Mouse (Mus musculus) embryonic facial prominence, embryonic 14.5 days (tissue): Measurements from ENCODE around the gene Pum3. TPM values are rescaled to one million over a fixed set of nuclear protein-coding genes. Genes with fewer than 3 reads are reported as not detected.

Experiments
- ATAC-seq: fragments of 200-750 bp; cut with Nextera tagmentation; 2 replicates; pipeline ENCODE4 v1.8.0; 2017; ENCODE audit warnings: low read depth, moderate number of reproducible peaks, moderate TSS enrichment
- DNase-seq: peaks from one replicate; pipeline ENCODE4 v3.0.0-alpha.2; 2015; ENCODE audit warnings: low spot score
- H3K27ac ChIP-seq: fragments of 300-500 bp; sonication (generic); replicated peaks from 2 replicates; pipeline ENCODE4 v1.5.1; 2014; ENCODE audit warnings: low read depth, mild to moderate bottlenecking, low read length, moderate library complexity
- H3K27me3 ChIP-seq: fragments of 300-500 bp; sonication (generic); replicated peaks from 2 replicates; pipeline ENCODE4 v1.6.1; 2014; ENCODE audit warnings: low read length; ENCODE audit not compliant: control insufficient read depth, insufficient read depth
- H3K36me3 ChIP-seq: fragments of 300-500 bp; sonication (generic); 2 replicates; pipeline ENCODE4 v1.6.1; 2014; ENCODE audit warnings: low read length, mixed read lengths; ENCODE audit not compliant: control insufficient read depth, insufficient read depth
- H3K4me1 ChIP-seq: fragments of 300-500 bp; sonication (generic); 2 replicates; pipeline ENCODE4 v1.6.1; 2014; ENCODE audit warnings: antibody characterized with exemption, low read length; ENCODE audit not compliant: control insufficient read depth, insufficient read depth
- H3K4me2 ChIP-seq: fragments of 300-500 bp; sonication (generic); 2 replicates; pipeline ENCODE4 v1.6.1; 2014; ENCODE audit warnings: low read depth, mild to moderate bottlenecking, low read length, moderate library complexity, mixed read lengths
- H3K4me3 ChIP-seq: fragments of 300-500 bp; sonication (generic); 2 replicates; pipeline ENCODE4 v1.5.1; 2014; ENCODE audit warnings: low read depth, mild to moderate bottlenecking, low read length
- H3K9ac ChIP-seq: fragments of 300-500 bp; sonication (generic); 2 replicates; pipeline ENCODE4 v1.6.1; 2014; ENCODE audit warnings: low read depth, mild to moderate bottlenecking, low read length, moderate library complexity, mixed read lengths
- H3K9me3 ChIP-seq: fragments of 300-500 bp; sonication (generic); 2 replicates; pipeline ENCODE4 v1.6.1; 2016; ENCODE audit warnings: low read length; ENCODE audit not compliant: control insufficient read depth
- WGBS: fragments of 180-500 bp; shearing (Covaris S2); extraction: QIAGEN DNeasy Blood & Tissue Kit; methylation state at CpG from one replicate; pipeline ENCODE4 v1.1.7; 2014; 5-methylcytosine and 5-hydroxymethylcytosine counted together
- polyA plus RNA-seq: library from polyadenylated mRNA; unstranded; fragments of >200 nt; fragmentation: Nextera tagmentation; extraction: Ambion mirVana; gene quantifications from 2 replicates; pipeline ENCODE4 v1.2.1, GENCODE M21; 2014

Pum3 gene
- polyA plus RNA-seq, 1 experiment from 2014 or later, result 63.9 TPM

GRCm38 (mm10) chr19:27409196-27409595, 20.4 kb downstream of the Pum3 start:
- Histone ChIP-seq H3K9me3 (no peaks in the 10 kb centered on the region), H3K9ac (no peak overlapping the region), H3K4me3 (no peak overlapping the region), H3K27ac (no peak overlapping the region), H3K4me1 (no peaks in the 10 kb centered on the region), H3K27me3 (no peaks in the 10 kb centered on the region), H3K36me3 (peaks cover 50% of the 10 kb centered on the region), H3K4me2 (no peak overlapping the region)
- WGBS, result 90% methylated on average over 4 of the region's 4 CpGs
- DNase-seq (no peak), ATAC-seq (no peak)

- ATAC-seq, result no peak
- no peak for DNase-seq
- Histone ChIP-seq H3K9ac (no peak overlapping the region), H3K36me3 (peaks cover 84% of the 10 kb centered on the region), H3K27me3 (no peaks in the 10 kb centered on the region), H3K27ac (no peak overlapping the region), H3K9me3 (no peaks in the 10 kb centered on the region), H3K4me2 (no peak overlapping the region), H3K4me1 (no peaks in the 10 kb centered on the region), H3K4me3 (no peak overlapping the region)
- 86% methylated on average over 9 of the region's 9 CpGs for WGBS
These were observed 31.8 kb downstream of the Pum3 start for GRCm38 (mm10) chr19:27397797-27398196.

- no peak for ATAC-seq
- no peaks in the 10 kb centered on the region for H3K4me1 ChIP-seq
- H3K36me3 ChIP-seq, result peaks cover 86% of the 10 kb centered on the region
- no peak overlapping the region for H3K9ac ChIP-seq
- 83% methylated on average over 5 of the region's 5 CpGs for WGBS
- no peaks in the 10 kb centered on the region for H3K27me3 ChIP-seq
- no peak for DNase-seq
- H3K27ac ChIP-seq, result no peak overlapping the region
- H3K9me3 ChIP-seq, result no peaks in the 10 kb centered on the region
- no peak overlapping the region for H3K4me3 ChIP-seq
- no peak overlapping the region for H3K4me2 ChIP-seq
These were observed 32.4 kb downstream of the Pum3 start for GRCm38 (mm10) chr19:27397223-27397622.

- peaks cover 87% of the 10 kb centered on the region for H3K36me3 ChIP-seq
- DNase-seq, result no peak
- WGBS, result 70% methylated on average over 2 of the region's 2 CpGs
- H3K4me2 ChIP-seq, result no peak overlapping the region
- H3K9ac ChIP-seq, result no peak overlapping the region
- H3K9me3 ChIP-seq, result no peaks in the 10 kb centered on the region
- H3K27me3 ChIP-seq, result no peaks in the 10 kb centered on the region
- ATAC-seq, result peak; percentile 60; the same call in 1 of the 2 replicates
- H3K4me1 ChIP-seq, result no peaks in the 10 kb centered on the region
- H3K4me3 ChIP-seq, result no peak overlapping the region
- no peak overlapping the region for H3K27ac ChIP-seq
These were observed 32.9 kb downstream of the Pum3 start for GRCm38 (mm10) chr19:27396719-27397118.

GRCm38 (mm10) chr19:27395936-27396335, 33.7 kb downstream of the Pum3 start:
- Histone ChIP-seq H3K36me3 (peaks cover 87% of the 10 kb centered on the region), H3K4me3 (no peak overlapping the region), H3K9ac (no peak overlapping the region), H3K9me3 (no peaks in the 10 kb centered on the region), H3K4me1 (no peaks in the 10 kb centered on the region), H3K27me3 (no peaks in the 10 kb centered on the region), H3K27ac (no peak overlapping the region), H3K4me2 (no peak overlapping the region)
- DNase-seq, result no peak
- no peak for ATAC-seq
- WGBS, result 89% methylated on average over 5 of the region's 5 CpGs

- WGBS, result 85% methylated on average over 8 of the region's 8 CpGs
- peaks cover 87% of the 10 kb centered on the region for H3K36me3 ChIP-seq
- no peak overlapping the region for H3K27ac ChIP-seq
- no peak overlapping the region for H3K4me3 ChIP-seq
- no peak overlapping the region for H3K9ac ChIP-seq
- ATAC-seq (no peak), DNase-seq (no peak)
- H3K9me3 ChIP-seq, result no peaks in the 10 kb centered on the region
- no peaks in the 10 kb centered on the region for H3K4me1 ChIP-seq
- H3K27me3 ChIP-seq, result no peaks in the 10 kb centered on the region
- no peak overlapping the region for H3K4me2 ChIP-seq
These were observed 34.1 kb downstream of the Pum3 start for GRCm38 (mm10) chr19:27395481-27395880.

- ATAC-seq (no peak), DNase-seq (no peak)
- Histone ChIP-seq H3K9ac (no peak overlapping the region), H3K4me1 (no peaks in the 10 kb centered on the region), H3K36me3 (peaks cover 86% of the 10 kb centered on the region), H3K4me2 (no peak overlapping the region), H3K4me3 (no peak overlapping the region), H3K27me3 (no peaks in the 10 kb centered on the region), H3K9me3 (no peaks in the 10 kb centered on the region), H3K27ac (no peak overlapping the region)
- WGBS, result 94% methylated on average over 7 of the region's 7 CpGs
These were observed 35.2 kb downstream of the Pum3 start for GRCm38 (mm10) chr19:27394341-27394990.

- ATAC-seq, result no peak
- 85% methylated on average over 2 of the region's 2 CpGs for WGBS
These were observed 37.2 kb downstream of the Pum3 start for GRCm38 (mm10) chr19:27392431-27392830.

GRCm38 (mm10) chr19:27391344-27391743, 38.3 kb downstream of the Pum3 start:
- WGBS, result 90% methylated on average over 2 of the region's 2 CpGs
- Histone ChIP-seq H3K36me3 (peaks cover 82% of the 10 kb centered on the region), H3K27ac (no peak overlapping the region), H3K4me2 (no peak overlapping the region), H3K4me3 (no peak overlapping the region), H3K9me3 (no peaks in the 10 kb centered on the region), H3K4me1 (no peaks in the 10 kb centered on the region), H3K9ac (no peak overlapping the region), H3K27me3 (no peaks in the 10 kb centered on the region)
- no peak for ATAC-seq
- DNase-seq, result no peak

More at GRCm38 (mm10) chr19:27392431-27392830, 37.2 kb downstream of the Pum3 start:
- Histone ChIP-seq H3K27ac (no peak overlapping the region), H3K4me3 (no peak overlapping the region), H3K9ac (no peak overlapping the region), H3K4me1 (no peaks in the 10 kb centered on the region), H3K36me3 (peaks cover 83% of the 10 kb centered on the region), H3K27me3 (no peaks in the 10 kb centered on the region), H3K4me2 (no peak overlapping the region), H3K9me3 (no peaks in the 10 kb centered on the region)
- DNase-seq, result no peak
